Mouse (Mus musculus): ENCODE data around the gene Mchr1. TPM values are rescaled to one million over a fixed set of nuclear protein-coding genes. Genes with fewer than 3 reads are reported as not detected.
A peak's percentile ranks its signal among the peaks of the same experiment; 100 is the strongest.

The Mchr1 gene
- polyA plus RNA-seq, 1 experiment, result 3.3 TPM

- DNase-seq (ENCODE audit: low read depth), result no peak
- TF ChIP-seq POLR2A (IDR thresholded peaks at IDR 0.05; ENCODE audit: borderline replicate concordance, extremely low read depth, insufficient read depth, insufficient read length, poor library complexity, severe bottlenecking), result no peak
- TF ChIP-seq CTCF (IDR thresholded peaks at IDR 0.05; ENCODE audit: borderline replicate concordance, extremely low read depth, insufficient read depth, insufficient read length), result no peak
Observed at GRCm38 (mm10) chr15:81228258-81228657, 7.0 kb upstream of the Mchr1 start.

- DNase-seq (ENCODE audit: low read depth), result no peak
- TF ChIP-seq POLR2A (IDR thresholded peaks at IDR 0.05; ENCODE audit: borderline replicate concordance, extremely low read depth, insufficient read depth, insufficient read length, poor library complexity, severe bottlenecking) (no peak), CTCF (IDR thresholded peaks at IDR 0.05; ENCODE audit: borderline replicate concordance, extremely low read depth, insufficient read depth, insufficient read length) (no peak)
Observed at GRCm38 (mm10) chr15:81229791-81230190, 5.5 kb upstream of the Mchr1 start.

- DNase-seq (ENCODE audit: low read depth), result no peak
- TF ChIP-seq CTCF (IDR thresholded peaks at IDR 0.05; ENCODE audit: borderline replicate concordance, extremely low read depth, insufficient read depth, insufficient read length), result no peak
- no peak for TF ChIP-seq POLR2A (IDR thresholded peaks at IDR 0.05; ENCODE audit: borderline replicate concordance, extremely low read depth, insufficient read depth, insufficient read length, poor library complexity, severe bottlenecking)
Observed at GRCm38 (mm10) chr15:81231325-81231724, 4.0 kb upstream of the Mchr1 start.

GRCm38 (mm10) chr15:81236062-81236461 lies 763 bp downstream of the Mchr1 start:
- DNase-seq (ENCODE audit: low read depth), result peak; percentile 10
- TF ChIP-seq POLR2A (IDR thresholded peaks at IDR 0.05; ENCODE audit: borderline replicate concordance, extremely low read depth, insufficient read depth, insufficient read length, poor library complexity, severe bottlenecking), result no peak
- TF ChIP-seq CTCF (IDR thresholded peaks at IDR 0.05; ENCODE audit: borderline replicate concordance, extremely low read depth, insufficient read depth, insufficient read length), result no peak

- TF ChIP-seq POLR2A (IDR thresholded peaks at IDR 0.05; ENCODE audit: borderline replicate concordance, extremely low read depth, insufficient read depth, insufficient read length, poor library complexity, severe bottlenecking) (no peak), CTCF (IDR thresholded peaks at IDR 0.05; ENCODE audit: borderline replicate concordance, extremely low read depth, insufficient read depth, insufficient read length) (no peak)
- no peak for DNase-seq (ENCODE audit: low read depth)
Observed at GRCm38 (mm10) chr15:81237471-81237870, 2.2 kb downstream of the Mchr1 start.

GRCm38 (mm10) chr15:81239261-81239660 lies 4.0 kb downstream of the Mchr1 start:
- TF ChIP-seq CTCF (IDR thresholded peaks at IDR 0.05; ENCODE audit: borderline replicate concordance, extremely low read depth, insufficient read depth, insufficient read length) (peak; percentile 60), POLR2A (IDR thresholded peaks at IDR 0.05; ENCODE audit: borderline replicate concordance, extremely low read depth, insufficient read depth, insufficient read length, poor library complexity, severe bottlenecking) (no peak)
- DNase-seq (ENCODE audit: low read depth), result peak; percentile 62

GRCm38 (mm10) chr15:81239794-81240343 lies 4.6 kb downstream of the Mchr1 start:
- no peak for DNase-seq (ENCODE audit: low read depth)
- TF ChIP-seq CTCF (IDR thresholded peaks at IDR 0.05; ENCODE audit: borderline replicate concordance, extremely low read depth, insufficient read depth, insufficient read length) (no peak), POLR2A (IDR thresholded peaks at IDR 0.05; ENCODE audit: borderline replicate concordance, extremely low read depth, insufficient read depth, insufficient read length, poor library complexity, severe bottlenecking) (no peak)

GRCm38 (mm10) chr15:81246890-81247289 lies 11.6 kb downstream of the Mchr1 start:
- TF ChIP-seq POLR2A (IDR thresholded peaks at IDR 0.05; ENCODE audit: borderline replicate concordance, extremely low read depth, insufficient read depth, insufficient read length, poor library complexity, severe bottlenecking), result no peak
- TF ChIP-seq CTCF (IDR thresholded peaks at IDR 0.05; ENCODE audit: borderline replicate concordance, extremely low read depth, insufficient read depth, insufficient read length), result no peak
- DNase-seq (ENCODE audit: low read depth), result no peak

- TF ChIP-seq POLR2A (IDR thresholded peaks at IDR 0.05; ENCODE audit: borderline replicate concordance, extremely low read depth, insufficient read depth, insufficient read length, poor library complexity, severe bottlenecking) (no peak), CTCF (IDR thresholded peaks at IDR 0.05; ENCODE audit: borderline replicate concordance, extremely low read depth, insufficient read depth, insufficient read length) (no peak)
Observed at GRCm38 (mm10) chr15:81247583-81248340, 12.5 kb downstream of the Mchr1 start.

GRCm38 (mm10) chr15:81248341-81248679 lies 13.0 kb downstream of the Mchr1 start:
- no peak for TF ChIP-seq CTCF (IDR thresholded peaks at IDR 0.05; ENCODE audit: borderline replicate concordance, extremely low read depth, insufficient read depth, insufficient read length)
- no peak for TF ChIP-seq POLR2A (IDR thresholded peaks at IDR 0.05; ENCODE audit: borderline replicate concordance, extremely low read depth, insufficient read depth, insufficient read length, poor library complexity, severe bottlenecking)
- no peak for DNase-seq (ENCODE audit: low read depth)

More at GRCm38 (mm10) chr15:81247583-81248340, 12.5 kb downstream of the Mchr1 start:
- DNase-seq (ENCODE audit: low read depth), result peak; percentile 24

- no peak for DNase-seq (ENCODE audit: low read depth)
- no peak for TF ChIP-seq POLR2A (IDR thresholded peaks at IDR 0.05; ENCODE audit: borderline replicate concordance, extremely low read depth, insufficient read depth, insufficient read length, poor library complexity, severe bottlenecking)
- no peak for TF ChIP-seq CTCF (IDR thresholded peaks at IDR 0.05; ENCODE audit: borderline replicate concordance, extremely low read depth, insufficient read depth, insufficient read length)
Observed at GRCm38 (mm10) chr15:81248951-81249579, 13.8 kb downstream of the Mchr1 start.

All from brain, embryonic 14.5 days (tissue).